Mouse (Mus musculus) right cerebral cortex, adult 2 months (tissue): Measurements from ENCODE around the gene Prss45.
A peak's percentile ranks its signal among the peaks of the same experiment; 100 is the strongest.
"Not testable (repeated sequence)": the region's sequence is repeated elsewhere in the genome, so short reads cannot be mapped to it uniquely, and the experiment has no call there.

Experiments used
- DNase-seq, 2 experiments: peaks; one replicate each; pipeline ENCODE4 v3.0.0; 2021 to 2022; ENCODE audit warnings: low spot score in 2 of 2

Gene Prss45

DNA sequence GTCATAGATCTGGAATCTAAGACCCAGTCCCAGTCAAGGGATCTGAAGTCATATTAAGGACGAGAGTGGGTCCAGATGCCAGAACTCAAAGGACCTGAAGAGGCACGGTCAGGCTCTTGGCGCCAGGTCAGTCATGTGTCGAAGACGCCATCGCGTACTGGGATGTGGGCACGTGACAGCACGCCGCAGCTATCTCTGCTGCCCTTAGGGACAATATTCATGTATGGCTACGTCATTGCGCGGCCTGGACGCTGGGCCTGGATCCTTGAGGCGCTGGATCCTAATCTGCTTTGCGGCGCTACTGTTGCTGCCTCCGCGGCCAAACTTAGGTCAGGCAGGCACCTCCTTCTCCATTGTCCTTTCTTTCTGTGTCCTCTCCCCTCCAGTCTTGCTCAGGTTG, at the start of gene Prss45:
TSS of gene Prss45 (plus strand) at position 178 of the 400 bp plus-strand sequence.
- no peak for DNase-seq

- no peak for DNase-seq
Measured at GRCm38 (mm10) chr9:110788169-110788568, 46.2 kb upstream of the Prss45 start.

DNA sequence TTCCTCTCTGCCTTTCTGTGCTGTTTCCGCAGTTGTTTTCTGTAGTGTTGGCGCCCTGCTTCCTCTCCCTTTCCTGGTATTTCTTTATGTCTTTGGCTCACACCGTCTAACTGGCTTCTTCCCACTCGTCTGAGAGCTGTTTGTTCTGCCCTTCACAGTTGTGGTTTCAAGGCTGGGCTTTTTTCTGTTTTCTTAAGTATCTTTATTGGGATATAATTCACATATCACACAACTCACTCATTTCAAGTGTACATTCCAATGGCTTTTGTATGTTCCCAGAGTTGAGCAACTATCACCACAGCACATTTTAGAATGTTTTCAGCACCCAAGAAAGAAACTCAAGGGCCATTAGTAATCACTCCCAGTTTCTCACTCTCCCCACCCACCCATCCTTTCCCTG, 43.9 kb upstream of the Prss45 start:
- DNase-seq: no peak

- DNase-seq: no peak
Measured at GRCm38 (mm10) chr9:110797013-110797412, 37.4 kb upstream of the Prss45 start.

DNA sequence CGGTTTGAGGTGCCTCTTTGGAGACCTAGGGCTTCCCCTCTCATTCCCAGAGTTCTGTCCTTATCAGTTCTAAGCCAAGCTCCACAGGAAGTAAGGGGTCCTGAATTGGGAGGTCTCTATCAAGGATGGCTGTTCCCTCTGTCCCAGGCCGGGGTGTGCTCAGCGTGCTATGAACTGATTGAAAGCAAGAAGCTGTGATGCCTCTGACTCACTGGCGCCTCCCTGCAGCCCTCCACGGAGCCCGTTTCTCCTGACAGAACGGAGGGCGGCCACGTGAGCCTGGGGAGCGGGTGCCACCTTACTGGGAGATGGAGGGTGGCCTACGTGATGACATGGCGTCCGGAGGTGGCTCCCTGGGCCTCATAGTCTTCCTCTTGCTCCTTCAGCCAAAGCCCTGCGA, 36.5 kb upstream of the Prss45 start, which contains the start of gene Prss42:
TSS of gene Prss42 (plus strand) at position 301 of the 400 bp plus-strand sequence.
- DNase-seq: no peak

GRCm38 (mm10) chr9:110800834-110801479, 33.4 kb upstream of the Prss45 start:
- no peak for DNase-seq

- no peak for DNase-seq
Measured at GRCm38 (mm10) chr9:110803294-110803693, 31.1 kb upstream of the Prss45 start.

DNA sequence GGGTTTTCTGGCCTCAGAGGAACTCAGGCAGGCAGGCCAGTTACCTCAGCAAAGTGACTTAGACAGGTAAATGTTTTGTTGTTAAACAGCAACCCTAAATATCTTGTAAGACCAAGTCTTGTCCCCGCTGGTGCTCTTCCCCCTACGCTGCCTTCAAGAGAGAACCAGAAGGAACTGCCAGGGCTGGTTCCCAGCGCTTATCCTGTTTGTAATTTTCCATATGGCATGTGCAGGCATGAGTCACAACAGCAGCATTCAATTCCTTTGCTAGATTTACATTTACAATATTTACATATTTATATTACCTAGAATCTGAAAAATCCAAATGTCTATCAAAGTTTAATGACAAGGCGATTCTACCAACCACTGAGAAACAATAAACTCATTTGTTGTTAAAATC, 24.3 kb upstream of the Prss45 start:
- peak in 1 of 2 experiments; percentile 8 for DNase-seq

DNA sequence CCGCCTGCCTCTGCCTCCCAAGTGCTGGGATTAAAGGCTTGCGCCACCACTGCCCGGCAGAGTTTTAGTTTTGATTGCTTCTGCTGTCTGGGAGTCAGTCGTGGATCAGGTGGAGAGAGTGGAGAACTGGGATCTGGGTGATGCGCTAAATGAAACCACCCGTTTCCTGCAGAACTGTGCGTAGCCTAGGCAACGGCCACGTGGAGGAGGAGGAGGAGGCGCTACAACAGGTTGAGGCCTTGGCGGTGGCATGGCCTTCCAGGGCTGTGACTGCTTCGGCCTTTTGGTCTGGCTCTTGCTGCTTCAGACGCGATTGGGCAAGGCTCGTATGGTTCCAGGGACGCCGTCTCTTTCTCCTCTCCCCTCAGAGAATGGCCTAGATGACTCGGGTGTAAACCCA, 20.6 kb upstream of the Prss45 start, which contains the start of gene Prss44:
TSS of gene Prss44 (plus strand) at position 206 of the 400 bp plus-strand sequence.
- no peak for DNase-seq

DNA sequence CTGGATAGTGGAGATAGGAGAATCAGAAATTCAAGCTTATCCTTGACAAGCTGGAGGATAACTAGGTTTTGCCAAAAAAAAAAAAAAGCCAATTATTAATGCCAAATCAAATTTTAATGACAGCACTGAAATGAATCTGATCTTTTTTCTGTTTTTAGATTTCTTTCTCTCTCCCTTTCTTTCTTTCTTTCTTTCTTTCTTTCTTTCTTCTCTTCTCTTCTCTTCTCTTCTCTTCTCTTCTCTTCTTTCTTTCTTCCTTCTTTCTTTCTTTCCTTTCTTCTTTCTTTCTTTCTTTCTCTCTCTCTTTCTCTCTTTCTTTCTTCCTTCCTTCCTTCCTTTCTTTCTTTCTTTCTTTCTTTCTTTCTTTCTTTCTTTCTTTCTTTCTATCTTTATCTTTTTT, 13.8 kb upstream of the Prss45 start:
- not testable (repeated sequence) for DNase-seq

GRCm38 (mm10) chr9:110821436-110821835, 13.0 kb upstream of the Prss45 start:
- no peak for DNase-seq

DNA sequence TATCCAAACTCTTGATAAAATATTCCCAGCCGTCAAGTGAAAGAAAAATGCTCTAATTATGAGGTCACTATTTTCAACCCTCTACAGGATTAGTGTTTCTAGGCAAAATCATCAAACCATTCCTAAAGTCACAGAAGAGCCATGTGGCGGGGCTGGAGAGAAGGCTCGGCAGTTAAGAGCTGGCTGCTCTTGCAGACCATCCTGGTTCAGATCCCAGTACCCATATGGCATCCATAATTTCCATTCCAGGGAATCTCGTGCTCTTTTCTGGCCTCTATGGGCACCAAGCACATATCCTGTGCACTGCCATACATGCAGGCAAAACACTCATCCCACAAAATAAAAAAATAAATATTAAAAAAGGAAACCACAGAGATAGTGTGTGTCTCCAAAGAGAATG, 9.0 kb upstream of the Prss45 start:
- no peak for DNase-seq

GRCm38 (mm10) chr9:110825832-110826231, 8.6 kb upstream of the Prss45 start:
- no peak for DNase-seq

GRCm38 (mm10) chr9:110826390-110826789, 8.0 kb upstream of the Prss45 start, which contains the start of gene Prss43:
Prss43 (plus strand) TSS chr9:110826690.
- DNase-seq: no peak

DNA sequence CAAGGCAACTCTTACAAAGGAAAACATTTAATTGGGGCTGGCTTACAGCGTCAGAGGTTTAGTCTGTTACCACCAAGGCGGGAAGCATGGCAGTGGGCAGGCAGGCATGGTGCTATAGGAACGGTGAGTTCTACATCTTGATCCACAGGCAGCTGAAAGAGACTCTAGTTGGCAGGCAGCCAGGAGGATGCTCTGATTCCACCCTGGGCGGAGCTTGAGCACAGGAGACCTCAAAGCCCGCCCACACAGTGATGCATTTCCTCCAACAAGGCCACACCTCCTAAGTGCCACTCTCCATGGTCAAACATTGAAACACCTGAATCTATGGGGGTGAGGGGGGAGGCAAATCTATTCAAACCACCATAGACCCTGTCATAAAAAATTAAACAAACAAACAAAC, 1.4 kb upstream of the Prss45 start:
- DNase-seq: no peak

- DNase-seq: no peak
Measured at GRCm38 (mm10) chr9:110834961-110835360, 573 bp downstream of the Prss45 start.

- DNase-seq: peak in 1 of 2 experiments; percentile 30
Measured at GRCm38 (mm10) chr9:110836112-110836511, 1.7 kb downstream of the Prss45 start.

GRCm38 (mm10) chr9:110840905-110841304, 6.5 kb downstream of the Prss45 start:
- DNase-seq: no peak

- DNase-seq: no peak
Measured at GRCm38 (mm10) chr9:110841438-110841837, 7.0 kb downstream of the Prss45 start.

- no peak for DNase-seq
Measured at GRCm38 (mm10) chr9:110844206-110844605, 9.8 kb downstream of the Prss45 start, which contains the start of gene Prss46. Prss46 (plus strand) TSS chr9:110844506.

GRCm38 (mm10) chr9:110849162-110849561, 14.8 kb downstream of the Prss45 start:
- DNase-seq: no peak

DNA sequence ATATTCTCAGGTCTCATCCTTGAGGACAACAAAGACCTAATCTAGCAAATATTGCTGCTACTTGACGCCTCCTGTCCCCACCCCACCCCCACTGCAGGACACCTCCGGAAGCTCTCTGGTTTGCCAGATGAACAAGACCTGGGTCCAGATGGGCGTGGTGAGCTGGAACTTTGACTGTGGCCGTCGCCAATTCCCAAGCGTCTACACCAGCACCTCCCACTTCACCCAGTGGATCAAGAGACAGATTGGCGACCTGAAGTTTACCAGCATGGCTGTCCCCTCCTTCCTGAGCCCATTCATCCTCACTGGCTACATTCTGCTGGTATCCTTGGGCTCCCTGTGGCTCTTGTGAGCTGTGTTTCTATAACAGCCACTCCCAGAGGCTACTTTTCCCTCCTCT, 21.5 kb downstream of the Prss45 start:
- no peak for DNase-seq

DNA sequence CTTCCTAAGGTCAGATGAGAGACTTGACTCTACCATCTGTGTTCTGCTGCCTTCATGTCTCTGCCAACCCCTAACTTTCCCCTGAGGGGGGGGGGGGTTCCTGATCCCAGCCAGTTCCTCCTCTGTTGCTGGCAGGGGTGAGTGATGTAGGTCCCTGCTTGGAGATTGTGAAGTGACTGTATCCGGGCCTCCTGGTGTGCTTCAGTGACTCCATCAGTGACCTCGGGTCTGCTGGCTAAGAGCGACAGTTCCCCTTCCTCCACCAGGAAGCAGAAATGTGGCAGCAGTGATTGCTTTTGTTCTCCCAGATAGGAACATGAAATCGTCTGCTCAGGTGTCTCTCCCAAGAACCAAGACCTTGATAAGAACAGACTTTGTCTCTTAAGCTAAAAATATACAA, 22.5 kb downstream of the Prss45 start:
- DNase-seq: no peak
